Mouse (Mus musculus) liver, embryonic 12.5 days (tissue): ENCODE data around the gene Nadsyn1. TPM values are rescaled to one million over a fixed set of nuclear protein-coding genes. Genes with fewer than 3 reads are reported as not detected.

Experiments
- ATAC-seq: fragments of 200-750 bp; cut with Nextera tagmentation; 2 replicates; pipeline ENCODE4 v1.8.0; 2017; ENCODE audit warnings: moderate number of reproducible peaks, mild to moderate bottlenecking, moderate library complexity
- H3K27ac ChIP-seq: fragments of 300-500 bp; sonication (generic); 2 replicates; pipeline ENCODE4 v1.5.1; 2016; ENCODE audit warnings: mild to moderate bottlenecking
- H3K27me3 ChIP-seq: fragments of 300-500 bp; sonication (generic); replicated peaks from 2 replicates; pipeline ENCODE4 v1.6.1; 2016; ENCODE audit warnings: mild to moderate bottlenecking, moderate library complexity
- H3K36me3 ChIP-seq: fragments of 300-500 bp; sonication (generic); 2 replicates; pipeline ENCODE4 v1.6.1; 2016; ENCODE audit warnings: mild to moderate bottlenecking, moderate library complexity
- H3K4me1 ChIP-seq: fragments of 300-500 bp; sonication (generic); 2 replicates; pipeline ENCODE4 v1.6.1; 2016
- H3K4me2 ChIP-seq: fragments of 300-500 bp; sonication (generic); 2 replicates; pipeline ENCODE4 v1.6.1; 2016; ENCODE audit warnings: mild to moderate bottlenecking, moderate library complexity
- H3K4me3 ChIP-seq: fragments of 300-500 bp; sonication (generic); 2 replicates; pipeline ENCODE4 v1.5.1; 2016; ENCODE audit warnings: mild to moderate bottlenecking, moderate library complexity
- H3K9ac ChIP-seq: fragments of 300-500 bp; sonication (generic); 2 replicates; pipeline ENCODE4 v1.6.1; 2016; ENCODE audit warnings: mild to moderate bottlenecking, moderate library complexity
- H3K9me3 ChIP-seq: fragments of 300-500 bp; sonication (generic); replicated peaks from 2 replicates; pipeline ENCODE4 v1.6.1; 2016; ENCODE audit warnings: mild to moderate bottlenecking, moderate library complexity
- WGBS: fragments of 180-500 bp; shearing (Covaris S2); methylation state at CpG from one replicate; pipeline ENCODE4 v1.1.7; 2016; ENCODE audit not compliant: insufficient replicate concordance; 5-methylcytosine and 5-hydroxymethylcytosine counted together
- polyA plus RNA-seq: library from polyadenylated mRNA; unstranded; fragments of >200 nt; fragmentation: Nextera tagmentation; extraction: Ambion mirVana; gene quantifications from 2 replicates; pipeline ENCODE4 v1.2.1, GENCODE M21; 2016

The Nadsyn1 gene
- polyA plus RNA-seq, 1 experiment from 2014 or later: 8.3 TPM

GRCm38 (mm10) chr7:143798783-143799182 lies 23.9 kb downstream of the Nadsyn1 start:
- Histone ChIP-seq H3K4me2 (no peak overlapping the region), H3K36me3 (peaks cover 87% of the 10 kb centered on the region), H3K27ac (no peak overlapping the region), H3K27me3 (no peaks in the 10 kb centered on the region), H3K9ac (no peak overlapping the region), H3K4me1 (no peaks in the 10 kb centered on the region), H3K9me3 (no peaks in the 10 kb centered on the region), H3K4me3 (no peak overlapping the region)
- WGBS: 54% methylated on average over 4 of the region's 4 CpGs
- no peak for ATAC-seq

- H3K4me2 ChIP-seq: no peak overlapping the region
- no peaks in the 10 kb centered on the region for H3K9me3 ChIP-seq
- peaks cover 30% of the 10 kb centered on the region for H3K36me3 ChIP-seq
- H3K27ac ChIP-seq: no peak overlapping the region
- WGBS: 46% methylated on average over 4 of the region's 4 CpGs
- H3K27me3 ChIP-seq: no peaks in the 10 kb centered on the region
- no peak overlapping the region for H3K9ac ChIP-seq
- no peaks in the 10 kb centered on the region for H3K4me1 ChIP-seq
- ATAC-seq: no peak
- H3K4me3 ChIP-seq: no peak overlapping the region
Measured at GRCm38 (mm10) chr7:143793121-143793520, 29.5 kb downstream of the Nadsyn1 start.

GRCm38 (mm10) chr7:143792336-143792985 lies 30.2 kb downstream of the Nadsyn1 start:
- Histone ChIP-seq H3K27me3 (no peaks in the 10 kb centered on the region), H3K27ac (no peak overlapping the region), H3K4me1 (no peaks in the 10 kb centered on the region), H3K4me3 (no peak overlapping the region), H3K9ac (no peak overlapping the region), H3K9me3 (no peaks in the 10 kb centered on the region), H3K36me3 (peaks cover 24% of the 10 kb centered on the region), H3K4me2 (no peak overlapping the region)
- 57% methylated on average over 6 of the region's 6 CpGs for WGBS
- 0 out of 2 replicates have a peak, but pooled peaks have one; percentile 10 for ATAC-seq

GRCm38 (mm10) chr7:143783996-143784829 lies 38.4 kb downstream of the Nadsyn1 start, which contains the start of gene Mrgpre:
Mrgpre (minus strand) TSS chr7:143784500.
- ATAC-seq: peak; percentile 48
- WGBS: 5% methylated on average over 21 of the region's 21 CpGs
- H3K27me3 ChIP-seq: peaks cover 44% of the 10 kb centered on the region
- H3K36me3 ChIP-seq: no peaks in the 10 kb centered on the region
- H3K4me3 ChIP-seq: peak within 1 kb of the TSS; percentile 26
- peak within 1 kb of the TSS; percentile 39; the same call in 1 of the 2 replicates for H3K27ac ChIP-seq
- no peak within 1 kb of the TSS; the same call in 1 of the 2 replicates for H3K9ac ChIP-seq
- H3K4me1 ChIP-seq: peaks cover 12% of the 10 kb centered on the region; the same call in 1 of the 2 replicates
- no peaks in the 10 kb centered on the region for H3K9me3 ChIP-seq
- peak within 1 kb of the TSS; percentile 52 for H3K4me2 ChIP-seq

- H3K9ac ChIP-seq: no peak overlapping the region; the same call in 1 of the 2 replicates
- peak overlapping the region; percentile 52 for H3K4me2 ChIP-seq
- no peaks in the 10 kb centered on the region for H3K36me3 ChIP-seq
- H3K27me3 ChIP-seq: peaks cover 44% of the 10 kb centered on the region
- H3K4me3 ChIP-seq: peak overlapping the region; percentile 26
- WGBS: 31% methylated on average over 6 of the region's 6 CpGs
- no peaks in the 10 kb centered on the region for H3K9me3 ChIP-seq
- H3K27ac ChIP-seq: peak overlapping the region; percentile 39; the same call in 1 of the 2 replicates
- ATAC-seq: peak; percentile 47
- H3K4me1 ChIP-seq: peaks cover 12% of the 10 kb centered on the region; the same call in 1 of the 2 replicates
Measured at GRCm38 (mm10) chr7:143783378-143783995, 39.2 kb downstream of the Nadsyn1 start.

GRCm38 (mm10) chr7:143777375-143777774 lies 45.3 kb downstream of the Nadsyn1 start:
- no peaks in the 10 kb centered on the region for H3K4me1 ChIP-seq
- no peak overlapping the region for H3K27ac ChIP-seq
- H3K9ac ChIP-seq: no peak overlapping the region
- H3K4me2 ChIP-seq: no peak overlapping the region
- 26% methylated on average over 2 of the region's 2 CpGs for WGBS
- peaks cover 16% of the 10 kb centered on the region; the same call in 1 of the 2 replicates for H3K27me3 ChIP-seq
- no peak for ATAC-seq
- H3K4me3 ChIP-seq: no peak overlapping the region
- no peaks in the 10 kb centered on the region for H3K9me3 ChIP-seq
- no peaks in the 10 kb centered on the region for H3K36me3 ChIP-seq

GRCm38 (mm10) chr7:143776137-143776536 lies 46.5 kb downstream of the Nadsyn1 start:
- Histone ChIP-seq H3K4me1 (no peaks in the 10 kb centered on the region), H3K4me2 (no peak overlapping the region), H3K27me3 (0 out of 2 replicates have a peak, but pooled peaks cover 4% of the 10 kb centered on the region), H3K27ac (no peak overlapping the region), H3K4me3 (no peak overlapping the region), H3K36me3 (no peaks in the 10 kb centered on the region), H3K9ac (no peak overlapping the region), H3K9me3 (no peaks in the 10 kb centered on the region)
- no peak for ATAC-seq
- WGBS: 24% methylated on average over 3 of the region's 3 CpGs

GRCm38 (mm10) chr7:143769461-143769860 lies 53.2 kb downstream of the Nadsyn1 start:
- Histone ChIP-seq H3K4me1 (no peaks in the 10 kb centered on the region), H3K27me3 (peaks cover 28% of the 10 kb centered on the region), H3K9ac (no peak overlapping the region), H3K36me3 (no peaks in the 10 kb centered on the region), H3K4me2 (no peak overlapping the region), H3K27ac (no peak overlapping the region), H3K9me3 (no peaks in the 10 kb centered on the region), H3K4me3 (no peak overlapping the region)
- ATAC-seq: no peak
- WGBS: 20% methylated on average over 1 of the region's 1 CpGs

GRCm38 (mm10) chr7:143768267-143768666 lies 54.4 kb downstream of the Nadsyn1 start:
- no peak overlapping the region for H3K4me2 ChIP-seq
- H3K4me1 ChIP-seq: no peaks in the 10 kb centered on the region
- no peak overlapping the region for H3K27ac ChIP-seq
- no peak for ATAC-seq
- no peaks in the 10 kb centered on the region for H3K36me3 ChIP-seq
- WGBS: 46% methylated on average over 6 of the region's 6 CpGs
- H3K27me3 ChIP-seq: peaks cover 39% of the 10 kb centered on the region
- no peak overlapping the region for H3K4me3 ChIP-seq
- no peaks in the 10 kb centered on the region for H3K9me3 ChIP-seq
- no peak overlapping the region for H3K9ac ChIP-seq

GRCm38 (mm10) chr7:143766893-143767292 lies 55.8 kb downstream of the Nadsyn1 start, which contains the start of gene Mrgprg:
Mrgprg (minus strand) TSS chr7:143766993.
- H3K4me1 ChIP-seq: no peaks in the 10 kb centered on the region
- ATAC-seq: no peak
- H3K36me3 ChIP-seq: no peaks in the 10 kb centered on the region
- 48% methylated on average over 6 of the region's 6 CpGs for WGBS
- peaks cover 47% of the 10 kb centered on the region for H3K27me3 ChIP-seq
- H3K9ac ChIP-seq: no peak within 1 kb of the TSS
- H3K4me3 ChIP-seq: no peak within 1 kb of the TSS
- H3K4me2 ChIP-seq: no peak within 1 kb of the TSS
- H3K27ac ChIP-seq: no peak within 1 kb of the TSS
- H3K9me3 ChIP-seq: no peaks in the 10 kb centered on the region

- Histone ChIP-seq H3K27ac (no peak overlapping the region), H3K27me3 (peaks cover 47% of the 10 kb centered on the region), H3K4me3 (no peak overlapping the region), H3K36me3 (no peaks in the 10 kb centered on the region), H3K9me3 (no peaks in the 10 kb centered on the region), H3K9ac (no peak overlapping the region), H3K4me2 (no peak overlapping the region), H3K4me1 (no peaks in the 10 kb centered on the region)
- ATAC-seq: no peak
- WGBS: 45% methylated on average over 19 of the region's 19 CpGs
Measured at GRCm38 (mm10) chr7:143764876-143765530, 57.6 kb downstream of the Nadsyn1 start.
